Mouse (Mus musculus) left cerebral cortex, postnatal 4 days (tissue): ENCODE measurements around the gene C730034F03Rik. TPM values are rescaled to one million over a fixed set of nuclear protein-coding genes. Genes with fewer than 3 reads are reported as not detected.
"Not testable (repeated sequence)": the region's sequence is repeated elsewhere in the genome, so short reads cannot be mapped to it uniquely, and the experiment has no call there.

Experiments
- DNase-seq: peaks from one replicate; pipeline ENCODE4 v3.0.0-alpha.2; 2022
- intact Hi-C: fragments of 180-260 bp; cut with DNase I; formaldehyde crosslinking; loops from one replicate; pipeline ENCODE4 v1.15.1; 2025
- total RNA-seq, 2 experiments: library from RNA; stranded (reverse); gene quantifications; 2 replicates each; pipeline ENCODE4 v1.2.3; 2021

Gene C730034F03Rik
- total RNA-seq: 1 to 10 TPM; 1.8 to 3.2 TPM

- intact Hi-C loops: no loop called here
- DNase-seq: peak; percentile 94
Measured at GRCm38 (mm10) chr15:89429352-89430221, at the start of gene C730034F03Rik, which contains the start of the genes Gm44502 and Chkb. Gene C730034F03Rik (plus strand): TSS chr15:89429589. Gene Gm44502 (minus strand): TSS chr15:89429696. Gene Chkb (minus strand): TSS chr15:89429908.

GRCm38 (mm10) chr15:89384617-89385016, 44.8 kb upstream of the C730034F03Rik start, which contains the start of gene Klhdc7b:
Gene Klhdc7b (plus strand): TSS chr15:89384917.
- intact Hi-C loops: no loop called here
- no peak for DNase-seq

- intact Hi-C loops: no loop called here
- no peak for DNase-seq
Measured at GRCm38 (mm10) chr15:89387127-89387526, 42.3 kb upstream of the C730034F03Rik start.

GRCm38 (mm10) chr15:89390081-89390480, 39.3 kb upstream of the C730034F03Rik start:
- intact Hi-C loops: no loop called here
- no peak for DNase-seq

GRCm38 (mm10) chr15:89396883-89397282, 32.5 kb upstream of the C730034F03Rik start:
- intact Hi-C loops: no loop called here
- no peak for DNase-seq

GRCm38 (mm10) chr15:89398146-89398545, 31.2 kb upstream of the C730034F03Rik start:
- intact Hi-C loops: no loop called here
- DNase-seq: peak; percentile 46

GRCm38 (mm10) chr15:89399716-89400115, 29.7 kb upstream of the C730034F03Rik start:
- DNase-seq: no peak
- intact Hi-C loops: no loop called here

- no peak for DNase-seq
- intact Hi-C loops: no loop called here
Measured at GRCm38 (mm10) chr15:89402471-89402870, 26.9 kb upstream of the C730034F03Rik start.

GRCm38 (mm10) chr15:89404831-89405623, 24.4 kb upstream of the C730034F03Rik start:
- intact Hi-C loops: no loop called here
- DNase-seq: no peak

- no peak for DNase-seq
- intact Hi-C loops: no loop called here
Measured at GRCm38 (mm10) chr15:89406691-89407090, 22.7 kb upstream of the C730034F03Rik start.

- intact Hi-C loops: no loop called here
- DNase-seq: no peak
Measured at GRCm38 (mm10) chr15:89410118-89410517, 19.3 kb upstream of the C730034F03Rik start, which contains the start of gene Syce3. Gene Syce3 (minus strand): TSS chr15:89410503.

GRCm38 (mm10) chr15:89415282-89415681, 14.1 kb upstream of the C730034F03Rik start:
- intact Hi-C loops: no loop called here
- DNase-seq: no peak

GRCm38 (mm10) chr15:89421938-89422337, 7.5 kb upstream of the C730034F03Rik start:
- no peak for DNase-seq
- intact Hi-C loops: no loop called here

- DNase-seq: no peak
- intact Hi-C loops: no loop called here
Measured at GRCm38 (mm10) chr15:89424621-89425020, 4.8 kb upstream of the C730034F03Rik start.

- intact Hi-C loops: no loop called here
- no peak for DNase-seq
Measured at GRCm38 (mm10) chr15:89425711-89426121, 3.7 kb upstream of the C730034F03Rik start, which contains the start of gene Cpt1b. Gene Cpt1b (minus strand): TSS chr15:89425863.

- intact Hi-C loops: no loop called here
Measured at GRCm38 (mm10) chr15:89426716-89427115, 2.7 kb upstream of the C730034F03Rik start.

GRCm38 (mm10) chr15:89428136-89428790, 1.1 kb upstream of the C730034F03Rik start:
- intact Hi-C loops: no loop called here
- DNase-seq: no peak

More at GRCm38 (mm10) chr15:89426716-89427115, 2.7 kb upstream of the C730034F03Rik start:
- no peak for DNase-seq

GRCm38 (mm10) chr15:89428821-89429351, 503 bp upstream of the C730034F03Rik start:
- intact Hi-C loops: no loop called here
- no peak for DNase-seq

- intact Hi-C loops: no loop called here
- DNase-seq: no peak
Measured at GRCm38 (mm10) chr15:89430341-89430740, 952 bp downstream of the C730034F03Rik start.

GRCm38 (mm10) chr15:89430771-89431170, 1.4 kb downstream of the C730034F03Rik start:
- intact Hi-C loops, DNase-seq: not testable (repeated sequence)
